Mouse (Mus musculus): ENCODE measurements around the gene Zcwpw1.

- TF ChIP-seq POLR2A (IDR thresholded peaks at IDR 0.05; ENCODE audit: low read depth, low read length) = no peak
- no peak for TF ChIP-seq CTCF (IDR thresholded peaks at IDR 0.05; ENCODE audit: extremely low read depth, insufficient read length, insufficient replicate concordance, low read depth, low read length)
Measured at GRCm38 (mm10) chr5:137826421-137826820, 38.8 kb downstream of the Zcwpw1 start.
